Mouse (Mus musculus) forebrain, postnatal 0 days (tissue): ENCODE results near the gene Hivep3. TPM values are rescaled to one million over a fixed set of nuclear protein-coding genes. Genes with fewer than 3 reads are reported as not detected.

ENCODE experiments used
- ATAC-seq: fragments of 200-750 bp; cut with Nextera tagmentation; 2 replicates; pipeline ENCODE4 v1.8.0; 2017; ENCODE audit warnings: mild to moderate bottlenecking, moderate library complexity
- DNase-seq: peaks from one replicate; pipeline ENCODE4 v3.0.0-alpha.2; 2015
- H3K27ac ChIP-seq: fragments of 300-500 bp; sonication (generic); 2 replicates; pipeline ENCODE4 v1.5.1; 2014; ENCODE audit warnings: low read depth, mild to moderate bottlenecking, antibody characterized with exemption, low read length, moderate library complexity, mixed read lengths
- H3K27me3 ChIP-seq: fragments of 300-500 bp; sonication (generic); 2 replicates; pipeline ENCODE4 v1.6.1; 2014; ENCODE audit warnings: mild to moderate bottlenecking, low read length, mixed read lengths; ENCODE audit not compliant: insufficient read depth
- H3K36me3 ChIP-seq: fragments of 300-500 bp; sonication (generic); 2 replicates; pipeline ENCODE4 v1.6.1; 2014; ENCODE audit warnings: mild to moderate bottlenecking, moderate library complexity; ENCODE audit not compliant: insufficient read depth
- H3K4me1 ChIP-seq: fragments of 300-500 bp; sonication (generic); 2 replicates; pipeline ENCODE4 v1.6.1; 2014; ENCODE audit warnings: antibody characterized with exemption; ENCODE audit not compliant: insufficient read depth
- H3K4me2 ChIP-seq: fragments of 300-500 bp; sonication (generic); 2 replicates; pipeline ENCODE4 v1.6.1; 2014; ENCODE audit warnings: low read depth, mild to moderate bottlenecking, moderate library complexity
- H3K4me3 ChIP-seq: fragments of 300-500 bp; sonication (generic); 2 replicates; pipeline ENCODE4 v1.5.1; 2014; ENCODE audit warnings: low read depth, low read length, mixed read lengths
- H3K9ac ChIP-seq: fragments of 300-500 bp; sonication (generic); 2 replicates; pipeline ENCODE4 v1.6.1; 2014; ENCODE audit warnings: mild to moderate bottlenecking
- H3K9me3 ChIP-seq: fragments of 300-500 bp; sonication (generic); 2 replicates; pipeline ENCODE4 v1.6.1; 2016; ENCODE audit warnings: low read length
- CTCF ChIP-seq: sonication (generic); IDR thresholded peaks from 2 replicates; pipeline ENCODE4 v1.5.1; 2016; ENCODE audit warnings: antibody characterized with exemption, control low read depth, low read depth
- WGBS: fragments of 180-500 bp; shearing (Covaris S2); extraction: QIAGEN DNeasy Blood & Tissue Kit; methylation state at CpG from one replicate; pipeline ENCODE4 v1.1.7; 2014; 5-methylcytosine and 5-hydroxymethylcytosine counted together
- polyA plus RNA-seq: library from polyadenylated mRNA; unstranded; fragments of >200 nt; fragmentation: Nextera tagmentation; extraction: Ambion mirVana; gene quantifications from 2 replicates; pipeline ENCODE4 v1.2.1, GENCODE M21; 2015
- total RNA-seq: library from RNA; depleted of rRNA; stranded (reverse); fragments of >200 nt; gene quantifications from 2 replicates; pipeline ENCODE4 v1.2.3, GENCODE M21; 2014

Gene Hivep3
- total and polyA plus RNA-seq, 2 experiments from 2014 or later, result 16.9 to 21.3 TPM

DNA sequence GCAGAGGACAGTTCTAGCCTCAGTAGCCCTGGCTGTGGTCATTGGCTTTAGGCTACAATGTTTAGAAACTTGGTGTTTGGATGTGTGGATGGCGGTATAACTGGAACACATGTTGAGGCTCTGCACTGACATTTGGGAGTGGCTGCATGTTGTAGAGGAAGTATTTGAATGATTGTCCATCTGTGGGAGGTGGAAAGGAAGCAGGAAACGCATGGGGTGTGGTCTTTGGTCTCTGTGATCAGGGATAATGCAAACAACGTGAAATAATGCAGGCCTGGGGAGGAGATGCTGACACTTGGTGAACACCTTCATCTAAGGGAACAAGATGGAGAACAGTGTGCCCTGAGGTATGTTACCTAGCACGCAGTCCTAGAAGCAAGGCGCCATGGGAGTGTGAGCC, 100.3 kb downstream of the Hivep3 start:
- Histone ChIP-seq H3K36me3 (no peaks in the 10 kb centered on the region), H3K27me3 (no peaks in the 10 kb centered on the region), H3K9me3 (no peaks in the 10 kb centered on the region), H3K4me3 (no peak overlapping the region), H3K4me1 (no peaks in the 10 kb centered on the region), H3K27ac (no peak overlapping the region), H3K4me2 (no peak overlapping the region), H3K9ac (no peak overlapping the region)
- TF ChIP-seq CTCF, result no peak
- 88% methylated on average over 5 of the region's 5 CpGs for WGBS
- ATAC-seq (no peak), DNase-seq (no peak)

GRCm38 (mm10) chr4:119836181-119836580, 102.6 kb downstream of the Hivep3 start:
- no peak overlapping the region for H3K9ac ChIP-seq
- H3K27ac ChIP-seq, result no peak overlapping the region
- no peaks in the 10 kb centered on the region for H3K4me1 ChIP-seq
- no peaks in the 10 kb centered on the region for H3K9me3 ChIP-seq
- TF ChIP-seq CTCF, result no peak
- H3K4me3 ChIP-seq, result no peak overlapping the region
- H3K4me2 ChIP-seq, result no peak overlapping the region
- no peak for ATAC-seq
- WGBS, result 85% methylated on average over 3 of the region's 3 CpGs
- no peaks in the 10 kb centered on the region for H3K27me3 ChIP-seq
- no peaks in the 10 kb centered on the region for H3K36me3 ChIP-seq
- no peak for DNase-seq

GRCm38 (mm10) chr4:119837505-119838065, 104.0 kb downstream of the Hivep3 start:
- Histone ChIP-seq H3K27ac (no peak overlapping the region), H3K9ac (no peak overlapping the region), H3K4me3 (no peak overlapping the region), H3K36me3 (no peaks in the 10 kb centered on the region), H3K9me3 (no peaks in the 10 kb centered on the region), H3K4me2 (no peak overlapping the region), H3K4me1 (no peaks in the 10 kb centered on the region), H3K27me3 (no peaks in the 10 kb centered on the region)
- DNase-seq (no peak), ATAC-seq (no peak)
- WGBS, result 92% methylated on average over 1 of the region's 1 CpGs
- TF ChIP-seq CTCF, result no peak

GRCm38 (mm10) chr4:119838308-119838707, 104.7 kb downstream of the Hivep3 start:
- WGBS, result 90% methylated on average over 2 of the region's 2 CpGs
- H3K27me3 ChIP-seq, result no peaks in the 10 kb centered on the region
- no peak for TF ChIP-seq CTCF

DNA sequence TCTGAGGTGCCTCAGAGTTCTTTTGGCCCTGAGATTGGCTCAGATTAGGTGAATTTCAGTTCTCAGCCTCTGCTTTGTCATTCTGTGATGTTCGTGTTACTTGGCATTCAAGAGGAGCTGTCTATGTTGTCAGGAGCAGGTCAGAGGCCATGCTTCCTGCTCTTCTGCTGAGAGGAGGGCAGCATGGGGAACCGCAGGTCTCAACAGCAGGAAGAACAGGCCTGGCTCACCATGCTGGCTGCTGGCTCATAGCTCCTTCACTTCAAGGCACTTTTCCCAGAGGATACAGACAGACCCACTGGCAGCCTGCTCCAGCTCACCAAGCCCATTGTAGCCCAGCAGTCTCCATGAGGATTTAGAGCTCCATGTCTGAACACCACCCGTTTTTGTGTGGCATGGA, 109.7 kb downstream of the Hivep3 start:
- H3K36me3 ChIP-seq, result no peaks in the 10 kb centered on the region
- DNase-seq, result no peak
- H3K9me3 ChIP-seq, result no peaks in the 10 kb centered on the region
- no peak overlapping the region for H3K4me2 ChIP-seq
- H3K4me3 ChIP-seq, result no peak overlapping the region
- TF ChIP-seq CTCF, result no peak
- 80% methylated on average over 3 of the region's 3 CpGs for WGBS
- peak overlapping the region; percentile 29; the same call in 1 of the 2 replicates for H3K27ac ChIP-seq
- H3K4me1 ChIP-seq, result no peaks in the 10 kb centered on the region
- H3K27me3 ChIP-seq, result no peaks in the 10 kb centered on the region
- no peak for ATAC-seq
- H3K9ac ChIP-seq, result no peak overlapping the region

More at GRCm38 (mm10) chr4:119838308-119838707, 104.7 kb downstream of the Hivep3 start:
- DNase-seq (no peak), ATAC-seq (no peak)
- H3K9ac ChIP-seq, result no peak overlapping the region
- H3K27ac ChIP-seq, result no peak overlapping the region
- no peaks in the 10 kb centered on the region for H3K4me1 ChIP-seq
- H3K4me2 ChIP-seq, result no peak overlapping the region
- no peak overlapping the region for H3K4me3 ChIP-seq
- H3K9me3 ChIP-seq, result no peaks in the 10 kb centered on the region
- no peaks in the 10 kb centered on the region for H3K36me3 ChIP-seq

DNA sequence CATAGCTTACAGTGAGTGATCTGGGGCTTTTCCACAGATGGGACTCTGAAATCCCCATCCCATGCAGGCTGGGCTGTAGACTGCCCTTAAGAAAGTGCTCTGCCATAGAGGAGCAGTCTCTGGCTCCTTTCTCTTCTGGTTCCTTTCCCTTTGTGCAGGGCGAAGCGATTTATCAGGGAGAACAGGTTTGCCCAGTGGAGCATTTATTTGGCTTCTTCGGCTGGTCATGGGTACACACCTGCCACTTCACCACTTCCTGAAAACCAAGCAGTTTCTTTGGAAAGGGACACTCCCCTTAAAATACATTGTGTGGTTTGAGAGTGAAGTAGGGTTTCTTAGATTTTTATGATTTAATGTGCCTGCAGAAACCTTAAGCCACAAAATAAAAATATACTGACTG, 110.7 kb downstream of the Hivep3 start:
- Histone ChIP-seq H3K9ac (no peak overlapping the region), H3K4me3 (no peak overlapping the region), H3K9me3 (no peaks in the 10 kb centered on the region), H3K36me3 (no peaks in the 10 kb centered on the region), H3K4me1 (no peaks in the 10 kb centered on the region), H3K27me3 (no peaks in the 10 kb centered on the region), H3K27ac (no peak overlapping the region), H3K4me2 (no peak overlapping the region)
- WGBS, result 86% methylated on average over 3 of the region's 3 CpGs
- DNase-seq, result no peak
- no peak for TF ChIP-seq CTCF
- no peak for ATAC-seq

DNA sequence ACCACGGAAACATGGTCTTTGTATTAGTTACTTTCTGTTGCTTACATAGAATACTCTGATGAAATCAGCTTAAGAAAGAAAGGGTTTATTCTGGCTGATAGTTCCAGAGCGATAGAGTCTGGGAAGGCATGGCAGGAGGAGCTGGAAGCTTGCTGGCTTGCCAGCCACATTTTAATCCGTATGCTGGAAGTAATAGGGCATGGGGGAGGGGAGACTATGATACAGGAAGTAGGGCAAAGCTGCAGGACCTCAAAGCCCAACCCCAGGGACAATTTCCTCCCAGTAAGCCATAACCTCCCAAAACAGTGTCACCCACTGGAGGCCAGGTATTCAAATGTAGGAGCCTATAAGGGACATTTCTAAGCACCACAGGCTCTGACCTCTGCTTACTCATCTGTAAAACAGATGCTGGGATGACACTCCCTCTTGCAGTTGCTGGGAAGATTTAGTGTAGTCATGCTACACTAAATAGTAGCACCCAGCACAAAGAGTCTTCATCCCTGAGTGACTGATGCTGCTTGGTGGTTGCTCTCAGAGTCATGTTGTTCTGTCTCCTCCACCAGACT, 112.1 kb downstream of the Hivep3 start:
- no peak for ATAC-seq
- Histone ChIP-seq H3K36me3 (no peaks in the 10 kb centered on the region), H3K4me1 (no peaks in the 10 kb centered on the region), H3K9ac (no peak overlapping the region), H3K4me2 (no peak overlapping the region), H3K4me3 (no peak overlapping the region), H3K27me3 (no peaks in the 10 kb centered on the region), H3K9me3 (no peaks in the 10 kb centered on the region), H3K27ac (no peak overlapping the region)
- 50% methylated on average over 3 of the region's 3 CpGs for WGBS
- no peak for TF ChIP-seq CTCF
- no peak for DNase-seq
